Mouse (Mus musculus) neural tube, embryonic 11.5 days (tissue): Measurements from ENCODE around the gene 4932429P05Rik. TPM values are rescaled to one million over a fixed set of nuclear protein-coding genes. Genes with fewer than 3 reads are reported as not detected.

Experiments used
- ATAC-seq: fragments of 200-750 bp; cut with Nextera tagmentation; 2 replicates; pipeline ENCODE4 v1.8.0; 2017; ENCODE audit warnings: moderate number of reproducible peaks, mild to moderate bottlenecking, moderate TSS enrichment, moderate library complexity; ENCODE audit not compliant: insufficient read depth, low FRiP score, low TSS enrichment
- DNase-seq: peaks from one replicate; pipeline ENCODE4 v3.0.0-alpha.2; 2015; ENCODE audit warnings: low spot score
- H3K27ac ChIP-seq: fragments of 300-500 bp; sonication (generic); 2 replicates; pipeline ENCODE4 v1.5.1; 2014; ENCODE audit warnings: low read depth, mild to moderate bottlenecking, low read length
- H3K27me3 ChIP-seq: fragments of 300-500 bp; sonication (generic); 2 replicates; pipeline ENCODE4 v1.6.1; 2014; ENCODE audit warnings: mild to moderate bottlenecking, low read length, mixed read lengths; ENCODE audit not compliant: control insufficient read depth, insufficient read depth
- H3K36me3 ChIP-seq: fragments of 300-500 bp; sonication (generic); 2 replicates; pipeline ENCODE4 v1.6.1; 2014; ENCODE audit warnings: mild to moderate bottlenecking, low read length, moderate library complexity, mixed read lengths; ENCODE audit not compliant: control insufficient read depth, insufficient read depth
- H3K4me1 ChIP-seq: fragments of 300-500 bp; sonication (generic); 2 replicates; pipeline ENCODE4 v1.6.1; 2014; ENCODE audit warnings: low read length, mixed read lengths; ENCODE audit not compliant: control insufficient read depth, insufficient read depth
- H3K4me2 ChIP-seq: fragments of 300-500 bp; sonication (generic); 2 replicates; pipeline ENCODE4 v1.6.1; 2014; ENCODE audit warnings: low read depth, mild to moderate bottlenecking, moderate library complexity
- H3K4me3 ChIP-seq: fragments of 300-500 bp; sonication (generic); 2 replicates; pipeline ENCODE4 v1.5.1; 2014; ENCODE audit warnings: low read depth, low read length
- H3K9ac ChIP-seq: fragments of 300-500 bp; sonication (generic); 2 replicates; pipeline ENCODE4 v1.6.1; 2014; ENCODE audit warnings: mild to moderate bottlenecking, low read length
- H3K9me3 ChIP-seq: fragments of 300-500 bp; sonication (generic); 2 replicates; pipeline ENCODE4 v1.6.1; 2016; ENCODE audit warnings: low read length; ENCODE audit not compliant: control insufficient read depth
- polyA plus RNA-seq: library from polyadenylated mRNA; unstranded; fragments of >200 nt; fragmentation: Nextera tagmentation; extraction: Ambion mirVana; gene quantifications from 2 replicates; pipeline ENCODE4 v1.2.1, GENCODE M21; 2014

4932429P05Rik gene
- polyA plus RNA-seq, result not detected in 2 replicates

- DNase-seq (no peak), ATAC-seq (no peak)
- H3K4me2 ChIP-seq, result no peak within 1 kb of the TSS
- no peaks in the 10 kb centered on the region for H3K9me3 ChIP-seq
- no peak within 1 kb of the TSS for H3K27ac ChIP-seq
- no peak within 1 kb of the TSS for H3K4me3 ChIP-seq
- H3K9ac ChIP-seq, result no peak within 1 kb of the TSS
- H3K27me3 ChIP-seq, result no peaks in the 10 kb centered on the region
- H3K4me1 ChIP-seq, result no peaks in the 10 kb centered on the region
- H3K36me3 ChIP-seq, result no peaks in the 10 kb centered on the region
Observed at GRCm38 (mm10) chrX:89751968-89752367, at the start of gene 4932429P05Rik. Gene 4932429P05Rik (plus strand): TSS chrX:89752268.

Other genes with a start within 250 kb of the 4932429P05Rik start
- gene 4930415L06Rik, start 180.6 kb downstream of the 4932429P05Rik start, polyA plus RNA-seq, result not detected in 2 replicates